Mouse (Mus musculus) erythroid progenitor cell, adult 5-6 weeks (primary cell): ENCODE results near the gene RPS10-NUDT3. TPM values are rescaled to one million over a fixed set of nuclear protein-coding genes. Genes with fewer than 3 reads are reported as not detected.
A peak's percentile ranks its signal among the peaks of the same experiment; 100 is the strongest.

Source experiments
- ATAC-seq: replicated peaks from 2 replicates; pipeline ENCODE4 v1.8.0; 2016; ENCODE audit warnings: moderate number of reproducible peaks, mild to moderate bottlenecking, moderate TSS enrichment, inconsistent platforms; ENCODE audit not compliant: poor library complexity, low FRiP score, severe bottlenecking
- total RNA-seq, 2 experiments: library from RNA; stranded (forward) in 1 of 2; stranded (reverse) in 1 of 2; fragments of 150-400 nt in 1 of 2; fragments of 186-747, 209-891 nt in 1 of 2; gene quantifications; 2 replicates each; pipeline versions ENCODE4 v1.2.3 to v1.2.4; 2015 to 2017; ENCODE audit warnings: low replicate concordance in 2 of 2

RPS10-NUDT3 gene
- total RNA-seq, 2 experiments from 2014 or later, result not detected

GRCm38 (mm10) chr17:27615388-27615787, 19.6 kb downstream of the RPS10-NUDT3 start:
- ATAC-seq, result no peak

GRCm38 (mm10) chr17:27613016-27613415, 22.0 kb downstream of the RPS10-NUDT3 start:
- no peak for ATAC-seq

DNA sequence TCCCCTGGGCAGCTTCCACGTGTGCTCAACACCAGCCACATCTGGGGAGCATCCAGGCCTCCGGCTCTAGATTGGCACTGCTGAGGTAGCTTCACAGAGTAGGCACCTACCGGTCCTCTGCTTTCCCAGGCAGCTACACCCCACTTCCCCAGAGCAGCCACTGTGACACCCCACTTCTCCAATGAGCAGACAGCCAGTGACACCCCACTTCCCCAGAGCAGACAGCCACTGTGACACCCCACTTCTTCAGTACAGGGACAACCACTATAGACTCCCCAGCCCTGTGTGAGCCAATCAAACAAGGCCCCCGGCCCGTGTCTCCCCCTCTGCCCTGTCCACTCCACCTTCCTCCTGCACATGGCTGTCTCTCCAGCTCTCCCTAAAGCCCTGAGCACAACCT, 23.0 kb downstream of the RPS10-NUDT3 start:
- 0 out of 2 replicates have a peak, but pooled peaks have one; percentile 31 for ATAC-seq

GRCm38 (mm10) chr17:27611519-27611884, 23.5 kb downstream of the RPS10-NUDT3 start:
- ATAC-seq, result no peak

DNA sequence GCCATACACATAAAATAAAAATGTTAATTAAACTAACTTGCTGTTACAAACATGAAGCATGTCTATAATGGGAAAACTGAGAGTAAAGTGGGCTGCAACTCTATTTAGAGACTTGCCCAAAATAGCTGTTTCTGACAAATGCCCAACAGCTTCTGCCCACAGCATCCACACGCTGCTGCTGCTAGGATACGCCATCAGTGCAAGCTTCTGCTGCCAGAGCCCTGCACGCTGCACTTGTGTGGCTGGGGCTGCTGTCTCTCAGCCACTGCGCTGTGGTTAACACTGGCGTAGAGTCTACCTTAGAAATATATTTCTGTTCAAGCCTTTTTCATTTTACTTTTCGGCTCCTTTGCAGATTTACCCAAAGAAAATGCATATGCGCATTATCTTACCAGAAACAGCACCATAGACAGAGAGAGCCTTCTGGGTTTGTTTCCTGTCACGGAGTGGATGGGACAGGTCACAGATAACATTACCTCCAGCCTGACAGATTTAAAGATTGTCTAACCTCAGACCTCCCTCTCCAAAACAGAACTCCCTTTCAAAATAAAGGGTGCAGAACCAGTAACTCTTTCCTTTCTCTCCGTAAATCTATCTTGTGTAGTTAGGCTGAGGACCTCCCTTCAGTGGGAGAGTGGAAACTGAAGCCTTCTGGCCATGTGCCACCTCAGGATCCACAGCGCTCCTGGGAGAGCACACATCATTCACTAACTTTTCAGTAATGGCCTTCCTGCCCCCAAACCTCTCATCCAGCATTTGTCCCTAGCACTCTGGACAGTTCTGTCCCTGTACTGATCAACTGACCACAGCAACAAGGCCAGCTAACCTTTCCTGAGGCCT, 24.1 kb downstream of the RPS10-NUDT3 start:
- ATAC-seq, result no peak

DNA sequence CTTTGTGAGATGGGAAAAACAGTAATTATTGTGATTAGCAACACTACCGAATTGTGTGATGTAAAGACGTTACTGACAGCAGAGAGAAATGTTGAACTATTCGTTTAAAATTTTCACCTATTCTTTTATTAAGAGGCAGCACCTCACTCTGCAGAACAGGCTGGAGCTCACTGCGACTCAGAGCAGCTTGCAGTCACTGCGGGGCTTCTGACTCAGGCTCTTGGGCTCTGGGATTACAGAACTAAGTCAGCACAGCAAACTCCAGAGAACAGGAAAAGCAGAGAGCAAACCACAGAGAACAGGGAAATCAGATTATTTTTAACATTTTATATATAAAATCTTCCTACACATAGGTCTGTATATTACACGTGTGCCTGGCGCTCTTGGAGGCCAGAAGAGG, 25.4 kb downstream of the RPS10-NUDT3 start:
- no peak for ATAC-seq

GRCm38 (mm10) chr17:27603522-27604234, 31.3 kb downstream of the RPS10-NUDT3 start:
- peak; percentile 44 for ATAC-seq

DNA sequence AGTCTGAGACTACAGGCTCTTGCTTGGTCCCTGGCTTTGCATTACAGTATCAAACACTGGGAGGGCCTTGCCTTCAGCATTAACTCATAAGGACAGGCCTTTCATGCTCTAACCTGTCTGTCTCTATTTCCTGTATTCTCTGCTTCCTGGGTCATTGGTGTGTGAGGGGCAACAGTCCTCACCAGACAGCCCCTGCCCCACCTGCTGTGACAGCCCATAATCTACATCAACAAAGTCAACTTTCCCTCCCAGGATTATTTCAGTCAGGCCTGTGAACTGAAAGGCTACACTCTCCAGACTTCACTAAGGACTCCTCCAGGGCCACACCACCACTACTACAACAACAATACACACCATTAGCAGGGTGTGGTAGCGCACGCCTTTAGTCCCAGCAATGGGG, 32.0 kb downstream of the RPS10-NUDT3 start:
- no peak for ATAC-seq

GRCm38 (mm10) chr17:27600869-27601268, 34.2 kb downstream of the RPS10-NUDT3 start:
- ATAC-seq, result no peak

DNA sequence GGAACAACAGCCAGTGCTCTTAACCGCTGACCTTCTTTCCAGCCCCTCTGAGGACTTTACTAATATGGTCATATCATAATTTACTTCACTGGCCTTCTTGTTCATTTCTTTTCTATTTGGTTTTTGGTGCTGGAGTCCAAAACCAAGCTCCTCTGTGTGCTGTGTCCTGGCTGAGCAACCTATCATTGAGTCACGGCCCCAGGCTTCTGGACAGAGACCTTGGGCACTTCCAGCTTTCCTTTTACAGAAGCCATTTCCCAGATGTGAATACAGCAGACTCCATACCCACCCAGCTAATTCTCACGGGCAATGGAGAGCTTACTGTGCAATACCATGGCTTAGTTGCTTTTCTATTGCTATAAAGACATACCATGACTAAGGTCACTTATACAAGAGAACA, 34.7 kb downstream of the RPS10-NUDT3 start:
- no peak for ATAC-seq

DNA sequence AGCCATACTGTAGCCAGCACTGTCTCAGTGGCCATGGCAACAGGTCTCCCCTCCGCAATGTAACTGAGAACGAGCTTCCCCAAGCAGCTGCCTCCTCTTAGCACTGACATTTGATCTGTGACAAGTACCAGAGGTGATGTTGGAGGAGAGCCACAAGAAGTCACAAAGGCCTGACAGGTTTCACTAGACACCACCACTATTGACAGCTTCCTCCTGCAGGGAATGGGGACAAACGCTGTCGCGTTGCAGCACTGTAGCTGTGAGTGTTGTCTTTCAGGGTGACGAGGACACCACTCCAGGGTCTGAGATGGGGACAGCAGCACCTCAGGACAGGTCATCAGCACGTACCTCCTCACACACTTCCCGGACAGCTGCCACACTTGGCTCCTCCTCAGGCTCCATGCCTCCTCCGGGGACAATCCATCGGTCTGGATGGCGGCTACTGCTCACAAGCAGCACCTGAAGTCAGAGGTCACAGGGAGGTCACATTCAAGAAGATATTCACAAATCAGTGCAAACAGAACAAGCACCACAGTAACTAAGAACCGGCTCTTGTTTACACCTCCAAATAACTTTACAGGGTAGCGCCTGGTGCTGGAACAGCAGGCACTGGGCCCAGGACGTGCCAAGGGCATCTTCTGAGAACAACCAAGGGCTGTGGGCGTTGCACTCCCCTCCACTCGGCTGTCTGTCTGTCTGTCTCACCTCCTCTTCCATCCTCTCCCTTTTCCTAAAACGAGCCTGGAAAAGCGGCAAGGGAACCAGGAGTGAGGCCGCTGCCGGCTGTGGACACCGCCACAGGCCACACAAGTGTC, 38.4 kb downstream of the RPS10-NUDT3 start:
- no peak for ATAC-seq

DNA sequence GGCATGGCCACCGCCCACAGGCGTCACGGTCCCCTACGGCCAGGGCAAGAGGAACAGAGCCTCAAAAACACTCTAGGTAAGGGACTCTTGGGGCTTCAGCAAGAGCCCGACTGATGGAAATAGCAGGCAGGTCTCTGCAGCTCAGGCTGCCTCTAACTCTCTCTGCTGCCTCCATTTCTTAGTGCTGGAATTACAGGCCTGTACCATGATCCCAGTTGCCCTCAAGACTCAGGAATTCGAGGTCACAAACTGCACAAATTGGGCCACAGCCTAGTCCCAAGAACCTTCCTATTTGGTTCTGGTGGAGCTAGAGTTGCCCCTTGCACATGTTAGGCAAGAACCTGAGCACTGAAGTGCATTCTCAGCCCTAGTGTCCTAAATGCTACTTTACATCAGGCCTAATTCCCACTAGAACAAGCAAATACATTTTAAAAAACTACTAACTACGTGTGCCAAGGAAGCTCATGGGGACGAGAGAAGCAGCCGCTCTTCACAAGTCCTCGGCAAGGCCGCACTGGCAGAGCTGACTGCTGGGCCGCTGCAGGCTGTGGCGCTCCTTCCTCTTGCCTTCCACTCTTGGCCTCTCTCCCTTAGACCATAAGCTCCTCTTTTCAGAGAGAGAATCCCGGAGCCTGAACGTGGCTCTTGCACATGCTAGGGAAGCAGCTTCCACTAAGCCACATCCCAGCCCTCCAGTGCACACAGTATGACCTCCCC, 39.2 kb downstream of the RPS10-NUDT3 start:
- ATAC-seq, result no peak

GRCm38 (mm10) chr17:27592565-27592910, 42.5 kb downstream of the RPS10-NUDT3 start:
- no peak for ATAC-seq

DNA sequence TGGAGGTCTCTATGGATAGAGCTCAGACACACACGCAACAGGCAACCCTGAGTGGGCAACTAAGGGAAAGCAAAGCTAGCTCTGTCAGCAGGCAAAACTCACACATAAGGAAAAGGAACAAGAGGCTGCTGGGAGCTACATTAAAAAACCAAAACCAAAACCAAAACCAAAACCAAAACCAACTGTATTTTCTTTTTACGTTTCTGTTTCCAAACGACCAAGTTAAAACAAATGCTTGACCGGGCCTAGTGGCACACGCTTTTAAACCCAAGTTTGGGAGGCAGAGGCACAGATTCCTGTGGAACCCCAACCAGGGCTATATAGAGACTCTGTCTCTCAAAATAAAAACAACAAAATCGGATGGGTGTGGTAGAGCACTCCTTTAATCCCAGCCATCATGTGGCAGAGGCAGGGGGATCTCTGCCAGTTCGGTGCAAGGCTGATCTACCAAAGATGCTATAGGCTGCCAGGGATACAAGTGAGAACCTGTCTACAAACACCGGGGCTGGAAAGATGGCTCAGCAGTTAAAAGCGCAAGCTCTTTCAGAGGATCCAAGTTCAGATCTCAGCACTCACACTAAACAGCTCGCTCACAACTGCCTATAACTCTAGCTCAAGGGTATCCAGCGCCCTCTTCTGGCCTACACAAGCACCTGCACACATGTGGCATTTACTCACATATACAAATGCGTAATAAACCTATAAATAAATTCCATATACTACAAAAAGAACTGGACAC, 43.0 kb downstream of the RPS10-NUDT3 start:
- no peak for ATAC-seq

DNA sequence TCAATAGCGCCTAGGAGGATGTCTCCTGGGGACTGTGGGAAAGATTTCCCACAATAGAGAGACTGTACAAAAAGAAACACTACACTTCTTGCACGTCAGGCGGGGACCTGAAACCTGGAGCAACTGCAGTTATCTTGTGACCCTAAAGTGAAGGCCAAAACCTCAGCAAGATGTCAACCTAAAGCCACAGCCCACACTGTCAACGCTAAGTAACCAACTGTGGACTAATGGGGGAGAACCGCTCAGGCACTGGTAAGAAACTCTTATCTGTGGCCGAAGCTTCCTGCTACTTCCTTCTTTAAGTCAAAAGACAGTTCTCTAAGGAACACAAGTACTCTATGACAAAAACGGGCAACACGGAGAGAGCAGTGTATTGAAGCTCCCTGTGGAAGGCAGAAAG, 46.8 kb downstream of the RPS10-NUDT3 start:
- ATAC-seq, result no peak

DNA sequence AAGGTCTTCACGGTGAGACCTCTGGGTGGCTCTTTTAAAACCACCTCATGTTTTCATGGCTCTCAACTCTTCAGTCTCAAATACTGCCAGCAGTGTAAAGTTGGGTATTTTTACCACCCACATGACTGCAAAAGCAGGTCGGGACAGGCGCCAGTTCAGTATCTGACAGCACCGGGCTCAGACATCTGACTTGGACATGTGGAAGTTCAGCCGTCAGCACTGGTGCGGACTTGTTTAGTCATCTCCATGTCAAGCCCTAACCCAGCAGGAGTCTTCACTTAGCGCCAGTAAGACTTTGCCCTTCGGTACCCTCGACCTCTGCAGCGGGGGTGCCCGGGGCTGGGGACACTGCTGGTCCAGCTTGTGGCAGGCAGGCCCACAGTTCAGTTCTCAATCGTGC, 47.8 kb downstream of the RPS10-NUDT3 start:
- ATAC-seq, result no peak

- ATAC-seq, result no peak
These were observed 48.4 kb downstream of the RPS10-NUDT3 start for GRCm38 (mm10) chr17:27586661-27587060.

DNA sequence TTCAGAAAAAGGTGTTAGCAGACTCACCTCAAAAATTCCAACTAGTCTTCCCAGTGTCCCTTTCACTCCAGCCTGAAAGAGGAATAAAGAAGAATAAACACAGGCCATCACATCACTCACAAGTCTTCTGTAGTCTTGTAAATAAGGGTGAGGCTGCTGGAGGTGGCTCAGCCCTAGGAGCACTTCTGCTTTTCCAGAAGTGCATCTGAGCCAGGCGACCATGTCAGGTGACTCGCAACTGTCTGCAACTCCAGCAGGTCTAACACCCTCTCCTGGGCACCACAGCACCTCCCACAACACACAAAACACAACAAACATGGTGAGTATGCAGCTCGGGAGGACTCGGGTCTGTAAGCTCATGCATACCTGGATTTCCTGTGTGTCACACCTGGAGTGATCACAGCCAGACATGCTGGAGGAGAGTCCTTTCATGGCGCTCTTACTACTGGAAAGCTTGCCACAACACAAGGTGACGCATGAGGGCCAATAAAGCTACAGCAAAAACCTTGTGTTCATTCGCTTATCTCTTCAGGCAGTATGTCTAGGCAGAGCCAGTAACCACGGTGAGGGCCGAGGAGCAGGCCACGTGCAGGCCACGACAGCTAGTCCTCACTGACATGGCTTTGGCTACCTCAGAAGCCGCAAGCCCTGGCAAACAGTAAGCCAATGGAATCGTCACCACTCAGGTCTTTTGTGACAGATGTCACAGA, 51.7 kb downstream of the RPS10-NUDT3 start:
- ATAC-seq, result peak; percentile 21; the same call in 1 of the 2 replicates
